Mouse (Mus musculus) testis, adult 2 months (tissue): ENCODE results near the gene Cdc42se1.

ENCODE experiments used
- CTCF ChIP-seq: fragments of 200-500 bp; IDR thresholded peaks from 2 replicates; pipeline ENCODE4 v1.5.1; 2012; ENCODE audit warnings: low read depth, mild to moderate bottlenecking, inconsistent platforms, low read length, moderate library complexity; ENCODE audit not compliant: control insufficient read depth, insufficient read depth, insufficient replicate concordance
- POLR2A ChIP-seq: fragments of 200-500 bp; IDR thresholded peaks from 2 replicates; pipeline ENCODE4 v1.6.1; 2012; ENCODE audit warnings: low read depth, mild to moderate bottlenecking, inconsistent platforms, low read length, moderate library complexity; ENCODE audit not compliant: control insufficient read depth

DNA sequence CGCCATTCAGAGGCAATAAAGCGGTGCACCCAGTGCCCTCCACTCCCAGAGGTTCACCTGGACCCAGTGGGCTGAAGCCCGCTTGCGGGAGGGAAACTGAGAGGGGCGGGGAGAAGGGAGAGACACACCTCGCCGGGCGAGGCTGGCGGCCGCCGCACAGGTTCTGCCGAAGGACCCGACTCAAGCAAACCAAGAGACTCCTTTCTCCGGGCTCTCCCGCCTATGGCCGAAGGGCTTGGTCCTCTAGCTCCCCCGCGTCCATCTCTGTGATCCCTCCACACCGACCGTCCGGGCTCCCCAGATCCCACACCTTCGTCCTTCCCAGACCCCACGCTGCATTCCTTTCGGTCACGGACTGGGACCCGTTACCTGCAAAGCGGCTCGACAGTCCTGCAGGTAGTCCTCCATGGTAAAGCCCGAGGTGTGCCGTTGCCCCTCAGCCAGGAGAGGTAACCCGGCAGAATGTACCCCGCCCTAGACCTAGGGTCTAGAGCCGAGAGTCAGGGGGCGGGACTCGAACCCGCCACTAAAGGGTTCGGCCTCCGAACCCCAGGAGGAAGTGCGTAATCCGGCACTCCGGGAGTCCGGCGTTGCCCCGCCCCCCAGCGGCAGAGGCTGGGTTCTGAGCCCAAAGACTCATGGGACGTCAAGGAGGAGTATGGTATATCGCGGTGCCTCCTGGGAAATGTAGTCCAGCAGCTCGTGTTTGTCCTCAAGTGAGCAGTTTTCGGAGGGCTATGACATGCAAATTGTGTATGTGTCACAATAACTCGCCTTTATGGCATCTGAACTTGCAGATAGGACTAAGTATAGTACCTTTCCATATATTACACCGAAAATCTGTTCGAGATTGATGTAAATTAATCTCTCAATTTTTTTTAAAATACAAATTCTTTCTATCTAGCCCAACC lies 52.9 kb downstream of the Cdc42se1 start, which contains the start of the genes Mindy1 and Prune1:
- TF ChIP-seq CTCF: no peak
- TF ChIP-seq POLR2A: peak; percentile 27; the same call in 1 of the 2 replicates
